Mouse (Mus musculus): Measurements from ENCODE around the gene Crmp1. TPM values are rescaled to one million over a fixed set of nuclear protein-coding genes. Genes with fewer than 3 reads are reported as not detected.

Crmp1 gene
- total and polyA plus RNA-seq, 2 experiments = not detected

- Histone ChIP-seq H3K79me2 (ENCODE audit: control insufficient read depth, insufficient read depth, low read length) (no peaks in the 10 kb centered on the region), H3K4me3 (ENCODE audit: insufficient read depth, low read depth, low read length) (no peak overlapping the region), H3K27ac (replicated peaks; ENCODE audit: insufficient read depth, low read depth, low read length) (no peak overlapping the region), H3K36me3 (ENCODE audit: control insufficient read depth, insufficient read depth, low read length) (no peaks in the 10 kb centered on the region), H3K27me3 (ENCODE audit: control insufficient read depth, insufficient read depth, low read length) (no peaks in the 10 kb centered on the region), H3K9ac (ENCODE audit: low read depth, low read length) (no peak overlapping the region), H3K4me1 (ENCODE audit: control insufficient read depth, insufficient read depth, low read length) (no peaks in the 10 kb centered on the region)
- DNase-seq (ENCODE audit: extremely low read depth, low read depth, low spot score) = no peak
- no peak for TF ChIP-seq CTCF (IDR thresholded peaks at IDR 0.05; ENCODE audit: low read depth, low read length)
- no peak for TF ChIP-seq POLR2A (IDR thresholded peaks at IDR 0.05; ENCODE audit: extremely low read depth, insufficient read depth, low read length)
- 83% methylated on average over 6 of the region's 6 CpGs for WGBS
Measured at GRCm38 (mm10) chr5:37318715-37319114, 77.0 kb downstream of the Crmp1 start.

DNA sequence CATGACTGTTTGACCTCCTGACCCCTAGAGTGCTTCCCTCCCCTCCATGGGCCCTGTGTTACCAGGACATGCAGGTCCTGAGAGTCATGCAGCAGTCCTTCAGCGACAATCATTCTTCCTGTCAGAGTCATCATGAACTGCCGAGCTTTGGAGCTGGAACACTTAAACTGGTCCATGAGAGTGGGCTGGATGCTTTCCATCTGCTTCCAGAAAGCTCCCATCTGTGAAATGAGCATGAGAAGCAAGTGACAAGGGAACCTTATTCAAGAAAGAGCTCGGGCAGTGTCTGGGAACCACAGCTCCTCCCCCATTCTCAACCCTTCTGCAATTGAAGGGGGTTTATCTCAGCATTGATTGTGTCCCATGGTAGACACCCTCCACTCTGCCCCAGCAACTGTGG lies 78.4 kb downstream of the Crmp1 start:
- H3K27me3 ChIP-seq (ENCODE audit: control insufficient read depth, insufficient read depth, low read length) = no peaks in the 10 kb centered on the region
- TF ChIP-seq POLR2A (IDR thresholded peaks at IDR 0.05; ENCODE audit: extremely low read depth, insufficient read depth, low read length) (no peak), CTCF (IDR thresholded peaks at IDR 0.05; ENCODE audit: low read depth, low read length) (no peak)
- no peaks in the 10 kb centered on the region for H3K79me2 ChIP-seq (ENCODE audit: control insufficient read depth, insufficient read depth, low read length)
- H3K4me1 ChIP-seq (ENCODE audit: control insufficient read depth, insufficient read depth, low read length) = no peaks in the 10 kb centered on the region
- no peak overlapping the region for H3K9ac ChIP-seq (ENCODE audit: low read depth, low read length)
- WGBS = 72% methylated on average over 3 of the region's 3 CpGs
- H3K36me3 ChIP-seq (ENCODE audit: control insufficient read depth, insufficient read depth, low read length) = no peaks in the 10 kb centered on the region
- H3K27ac ChIP-seq (replicated peaks; ENCODE audit: insufficient read depth, low read depth, low read length) = no peak overlapping the region
- no peak for DNase-seq (ENCODE audit: extremely low read depth, low read depth, low spot score)
- H3K4me3 ChIP-seq (ENCODE audit: insufficient read depth, low read depth, low read length) = no peak overlapping the region

DNA sequence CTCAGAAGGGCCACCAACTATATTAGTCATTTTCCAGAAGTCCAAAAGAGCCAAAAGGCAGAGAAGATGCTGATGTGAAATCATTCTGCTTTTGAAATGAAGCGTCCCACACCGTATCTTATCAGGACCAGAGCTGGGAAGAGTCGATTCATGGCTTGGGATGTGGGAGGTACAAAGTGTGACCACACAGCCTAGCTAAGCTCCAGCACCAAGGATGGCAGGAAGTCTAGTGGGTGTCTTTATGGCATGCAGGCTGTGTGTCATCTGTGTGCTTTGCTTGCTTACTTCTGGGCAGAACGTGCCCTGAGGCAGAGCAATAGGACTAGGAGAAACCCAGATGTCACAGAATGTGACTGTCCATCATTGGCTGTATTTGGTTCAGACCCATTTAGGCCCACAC lies 79.0 kb downstream of the Crmp1 start:
- H3K27ac ChIP-seq (replicated peaks; ENCODE audit: insufficient read depth, low read depth, low read length) = no peak overlapping the region

GRCm38 (mm10) chr5:37326675-37327074 lies 84.9 kb downstream of the Crmp1 start:
- Histone ChIP-seq H3K27ac (replicated peaks; ENCODE audit: insufficient read depth, low read depth, low read length) (no peak overlapping the region), H3K36me3 (ENCODE audit: control insufficient read depth, insufficient read depth, low read length) (no peaks in the 10 kb centered on the region), H3K4me3 (ENCODE audit: insufficient read depth, low read depth, low read length) (no peak overlapping the region), H3K79me2 (ENCODE audit: control insufficient read depth, insufficient read depth, low read length) (no peaks in the 10 kb centered on the region), H3K27me3 (ENCODE audit: control insufficient read depth, insufficient read depth, low read length) (no peaks in the 10 kb centered on the region), H3K4me1 (ENCODE audit: control insufficient read depth, insufficient read depth, low read length) (no peaks in the 10 kb centered on the region), H3K9ac (ENCODE audit: low read depth, low read length) (no peak overlapping the region)
- DNase-seq (ENCODE audit: extremely low read depth, low read depth, low spot score) = no peak
- 78% methylated on average over 6 of the region's 6 CpGs for WGBS
- TF ChIP-seq POLR2A (IDR thresholded peaks at IDR 0.05; ENCODE audit: extremely low read depth, insufficient read depth, low read length) (no peak), CTCF (IDR thresholded peaks at IDR 0.05; ENCODE audit: low read depth, low read length) (no peak)

More for the DNA sequence above, 79.0 kb downstream of the Crmp1 start:
- no peak overlapping the region for H3K4me3 ChIP-seq (ENCODE audit: insufficient read depth, low read depth, low read length)
- H3K9ac ChIP-seq (ENCODE audit: low read depth, low read length) = no peak overlapping the region
- no peaks in the 10 kb centered on the region for H3K36me3 ChIP-seq (ENCODE audit: control insufficient read depth, insufficient read depth, low read length)
- H3K27me3 ChIP-seq (ENCODE audit: control insufficient read depth, insufficient read depth, low read length) = no peaks in the 10 kb centered on the region
- TF ChIP-seq CTCF (IDR thresholded peaks at IDR 0.05; ENCODE audit: low read depth, low read length) (no peak), POLR2A (IDR thresholded peaks at IDR 0.05; ENCODE audit: extremely low read depth, insufficient read depth, low read length) (no peak)
- no peaks in the 10 kb centered on the region for H3K4me1 ChIP-seq (ENCODE audit: control insufficient read depth, insufficient read depth, low read length)
- no peaks in the 10 kb centered on the region for H3K79me2 ChIP-seq (ENCODE audit: control insufficient read depth, insufficient read depth, low read length)
- WGBS = 78% methylated on average over 4 of the region's 4 CpGs
- DNase-seq (ENCODE audit: extremely low read depth, low read depth, low spot score) = no peak

GRCm38 (mm10) chr5:37330449-37331132 lies 88.9 kb downstream of the Crmp1 start:
- no peak overlapping the region for H3K27ac ChIP-seq (replicated peaks; ENCODE audit: insufficient read depth, low read depth, low read length)
- no peaks in the 10 kb centered on the region for H3K36me3 ChIP-seq (ENCODE audit: control insufficient read depth, insufficient read depth, low read length)
- H3K4me3 ChIP-seq (ENCODE audit: insufficient read depth, low read depth, low read length) = no peak overlapping the region
- TF ChIP-seq CTCF (IDR thresholded peaks at IDR 0.05; ENCODE audit: low read depth, low read length) (no peak), POLR2A (IDR thresholded peaks at IDR 0.05; ENCODE audit: extremely low read depth, insufficient read depth, low read length) (no peak)
- no peaks in the 10 kb centered on the region for H3K4me1 ChIP-seq (ENCODE audit: control insufficient read depth, insufficient read depth, low read length)
- no peak overlapping the region for H3K9ac ChIP-seq (ENCODE audit: low read depth, low read length)
- no peaks in the 10 kb centered on the region for H3K27me3 ChIP-seq (ENCODE audit: control insufficient read depth, insufficient read depth, low read length)
- no peaks in the 10 kb centered on the region for H3K79me2 ChIP-seq (ENCODE audit: control insufficient read depth, insufficient read depth, low read length)
- DNase-seq (ENCODE audit: extremely low read depth, low read depth, low spot score) = no peak
- WGBS = 67% methylated on average over 8 of the region's 8 CpGs

DNA sequence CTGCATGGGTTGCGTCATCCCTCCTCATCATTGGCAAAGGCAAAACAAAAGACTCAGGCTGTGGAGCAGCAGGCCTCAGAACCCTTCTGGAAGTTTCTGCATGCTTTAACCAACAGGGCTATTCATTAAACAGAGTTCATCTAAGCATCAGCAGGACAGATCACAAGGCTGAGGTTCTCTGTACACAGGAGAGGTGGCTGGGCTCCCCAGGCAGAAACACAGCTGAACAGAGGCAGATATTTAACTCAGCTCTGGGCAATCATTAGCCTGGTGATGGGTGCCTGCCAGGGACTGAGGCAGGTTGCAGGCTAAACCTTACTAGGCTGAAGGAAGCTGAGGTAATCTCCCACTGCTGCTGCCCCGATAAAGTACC lies 89.4 kb downstream of the Crmp1 start:
- 34% methylated on average over 2 of the region's 2 CpGs for WGBS
- TF ChIP-seq CTCF (IDR thresholded peaks at IDR 0.05; ENCODE audit: low read depth, low read length) (no peak), POLR2A (IDR thresholded peaks at IDR 0.05; ENCODE audit: extremely low read depth, insufficient read depth, low read length) (no peak)
- Histone ChIP-seq H3K9ac (ENCODE audit: low read depth, low read length) (no peak overlapping the region), H3K4me1 (ENCODE audit: control insufficient read depth, insufficient read depth, low read length) (no peaks in the 10 kb centered on the region), H3K4me3 (ENCODE audit: insufficient read depth, low read depth, low read length) (no peak overlapping the region), H3K27me3 (ENCODE audit: control insufficient read depth, insufficient read depth, low read length) (no peaks in the 10 kb centered on the region), H3K79me2 (ENCODE audit: control insufficient read depth, insufficient read depth, low read length) (no peaks in the 10 kb centered on the region), H3K27ac (replicated peaks; ENCODE audit: insufficient read depth, low read depth, low read length) (no peak overlapping the region), H3K36me3 (ENCODE audit: control insufficient read depth, insufficient read depth, low read length) (no peaks in the 10 kb centered on the region)
- DNase-seq (ENCODE audit: extremely low read depth, low read depth, low spot score) = peak; percentile 92
